Mouse (Mus musculus) left cerebral cortex, adult 2 months (tissue): Measurements from ENCODE around the gene Akt1. TPM values are rescaled to one million over a fixed set of nuclear protein-coding genes. Genes with fewer than 3 reads are reported as not detected.

Source experiments
- DNase-seq, 2 experiments: peaks; one replicate each; pipeline ENCODE4 v3.0.0; 2021 to 2022; ENCODE audit warnings: low spot score in 2 of 2, mixed read lengths in 1 of 2; ENCODE audit errors: extremely low spot score in 1 of 2
- H3K27ac ChIP-seq: fragments of 200-600 bp; 2 replicates; pipeline ENCODE4 v1.8.1; 2022
- H3K4me3 ChIP-seq: fragments of 200-600 bp; 2 replicates; pipeline ENCODE4 v1.8.1; 2022
- CTCF ChIP-seq: fragments of 200-600 bp; IDR thresholded peaks from 2 replicates; pipeline ENCODE4 v1.8.1; 2022; ENCODE audit warnings: antibody characterized with exemption, mild to moderate bottlenecking, moderate library complexity
- intact Hi-C: fragments of 180-260 bp; cut with DNase I; formaldehyde crosslinking; loops from one replicate; pipeline ENCODE4 v1.15.1; 2025
- total RNA-seq, 2 experiments: library from RNA; stranded (reverse); gene quantifications; 2 replicates each; pipeline ENCODE4 v1.2.3; 2021

The Akt1 gene
- total RNA-seq, 2 experiments from 2014 or later = 144 to 157 TPM

DNA sequence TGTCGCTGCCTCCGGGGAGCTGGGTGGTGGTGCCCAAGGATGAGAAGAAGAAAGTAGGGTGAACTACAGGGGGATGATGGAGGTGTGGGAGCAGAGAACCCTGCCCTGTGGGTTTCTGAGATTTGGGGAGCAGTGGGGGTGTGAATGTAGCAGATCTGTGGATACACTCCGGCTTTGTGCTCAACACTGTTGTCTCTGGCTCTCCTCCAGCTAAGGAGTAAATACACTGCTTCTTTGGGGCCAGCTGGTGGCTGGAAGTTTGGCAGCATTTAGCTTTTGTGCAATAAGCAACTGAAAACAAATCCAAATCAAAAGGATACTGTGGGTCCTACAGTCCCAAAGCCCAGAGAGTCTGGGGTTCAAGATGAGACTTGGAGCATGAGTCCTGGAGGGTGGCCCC, 39.3 kb upstream of the Akt1 start:
- no peak for DNase-seq
- intact Hi-C loops = no loop called here
- no peak overlapping the region for H3K4me3 ChIP-seq
- no peak overlapping the region for H3K27ac ChIP-seq
- no peak for TF ChIP-seq CTCF

DNA sequence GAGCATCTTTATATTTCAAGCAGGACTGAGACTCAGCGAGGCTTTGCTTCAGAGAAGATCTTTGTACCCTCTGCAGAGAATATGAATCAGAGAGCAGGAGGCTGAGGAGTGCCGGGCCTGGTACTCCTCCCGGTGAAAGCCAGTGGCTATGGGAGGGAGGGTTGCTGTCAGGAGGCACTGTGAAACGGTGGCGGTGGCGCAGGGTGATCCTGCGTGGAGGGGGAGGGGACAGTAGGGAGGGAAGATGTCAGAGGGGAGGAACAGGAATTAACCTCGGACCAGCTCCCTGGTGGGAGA, 32.8 kb upstream of the Akt1 start:
- no peak for TF ChIP-seq CTCF
- H3K4me3 ChIP-seq = no peak overlapping the region

DNA sequence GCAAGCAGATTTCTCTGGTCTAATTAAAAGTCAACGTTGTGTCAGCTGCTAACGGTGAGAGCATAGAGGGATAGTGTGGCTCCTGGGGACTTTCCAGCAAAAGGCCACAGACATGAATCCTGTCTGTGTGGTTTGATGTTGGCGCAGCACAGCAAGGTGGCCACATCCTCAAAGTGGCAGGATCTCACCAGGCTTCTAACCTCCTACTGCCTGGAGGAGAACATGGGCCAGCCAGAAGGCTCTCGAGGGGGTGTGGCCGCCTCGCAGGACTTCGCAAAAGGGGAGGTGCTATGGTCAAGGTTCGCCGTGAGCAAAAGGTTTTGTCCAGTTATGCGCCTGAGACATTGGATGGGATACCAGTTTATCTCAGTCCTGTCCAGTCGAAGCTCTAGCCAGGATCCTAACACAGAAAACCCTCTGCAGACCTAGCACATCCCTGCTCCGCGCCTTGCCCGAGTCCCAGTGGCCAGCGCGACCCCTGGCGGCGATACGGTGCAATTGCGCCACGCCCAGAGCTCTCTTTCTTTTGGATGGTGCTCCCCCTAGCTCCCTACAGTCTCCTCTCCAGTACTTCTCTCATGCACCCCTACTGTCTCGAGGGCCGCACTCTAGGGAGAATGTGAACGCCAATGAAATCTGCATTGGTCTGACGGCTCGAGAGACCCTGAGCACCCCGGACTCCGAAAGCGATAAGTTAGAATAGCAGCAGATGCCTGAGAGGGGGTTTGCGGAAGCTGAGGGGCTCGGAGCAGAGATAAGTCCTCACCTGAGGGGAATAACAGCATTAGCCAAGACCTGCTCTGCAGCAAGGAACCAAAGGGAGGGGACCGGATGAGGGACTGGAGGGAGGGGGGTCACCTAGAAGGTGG, 32.3 kb upstream of the Akt1 start:
- peak; percentile 86 to 92 for DNase-seq
- intact Hi-C loops = loop anchor here (1.0 kb wide), 2 partner anchors 32 to 54 kb away; no protein-coding TSS in a partner anchor
- H3K4me3 ChIP-seq = 0 out of 2 replicates have a peak overlapping the region, but pooled peaks have one; percentile 6
- TF ChIP-seq CTCF = peak; percentile 100
- H3K27ac ChIP-seq = no peak overlapping the region

More for the DNA sequence above, 32.8 kb upstream of the Akt1 start:
- intact Hi-C loops = loop anchor here (1.0 kb wide), 2 partner anchors 32 to 54 kb away; no protein-coding TSS in a partner anchor
- no peak for DNase-seq
- H3K27ac ChIP-seq = no peak overlapping the region

DNA sequence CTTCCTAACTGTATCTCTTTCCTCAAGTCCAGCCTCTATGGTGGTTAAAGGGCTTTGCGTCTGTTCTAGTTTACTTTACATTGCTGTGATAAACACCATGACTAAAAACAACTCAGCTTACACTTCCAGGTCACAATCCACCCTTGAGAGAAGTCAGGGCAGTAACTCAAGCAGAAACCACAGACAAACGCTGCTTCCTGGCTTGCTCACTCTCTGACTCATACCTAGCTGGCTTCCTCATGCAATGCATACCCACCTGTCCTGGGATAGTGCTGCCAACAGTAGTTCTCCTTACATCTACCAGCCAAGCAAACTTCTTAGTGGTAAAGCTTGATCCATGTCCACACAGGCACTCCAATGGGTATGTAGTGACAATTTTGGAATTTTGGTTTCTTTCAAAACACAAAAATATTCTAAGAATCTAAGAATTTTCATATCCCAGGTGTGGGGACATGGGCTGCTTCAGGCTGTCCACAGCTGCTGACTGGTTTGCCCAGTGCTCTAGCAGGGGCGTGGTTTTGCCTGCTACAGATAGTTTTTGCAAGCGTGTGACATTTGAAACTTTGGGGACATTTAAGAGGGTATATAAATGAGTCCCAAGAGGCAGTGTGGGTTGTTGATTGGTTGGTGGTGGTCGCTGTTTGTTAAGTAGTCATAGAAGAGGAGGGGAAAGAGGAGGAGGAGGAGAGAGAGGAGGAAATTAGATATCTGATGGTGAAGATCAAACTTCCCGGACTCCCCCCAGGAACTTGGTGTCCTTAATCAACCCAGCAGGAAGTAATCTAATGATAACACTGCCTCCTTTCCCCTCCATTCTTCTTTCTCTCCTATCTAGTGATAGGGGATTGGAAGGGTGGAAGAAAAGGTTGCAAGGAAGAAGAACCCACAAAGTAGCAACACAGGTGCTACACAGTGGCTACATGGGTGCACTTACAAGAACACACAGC, 28.0 kb upstream of the Akt1 start:
- no peak for DNase-seq
- intact Hi-C loops = no loop called here
- H3K27ac ChIP-seq = no peak overlapping the region

DNA sequence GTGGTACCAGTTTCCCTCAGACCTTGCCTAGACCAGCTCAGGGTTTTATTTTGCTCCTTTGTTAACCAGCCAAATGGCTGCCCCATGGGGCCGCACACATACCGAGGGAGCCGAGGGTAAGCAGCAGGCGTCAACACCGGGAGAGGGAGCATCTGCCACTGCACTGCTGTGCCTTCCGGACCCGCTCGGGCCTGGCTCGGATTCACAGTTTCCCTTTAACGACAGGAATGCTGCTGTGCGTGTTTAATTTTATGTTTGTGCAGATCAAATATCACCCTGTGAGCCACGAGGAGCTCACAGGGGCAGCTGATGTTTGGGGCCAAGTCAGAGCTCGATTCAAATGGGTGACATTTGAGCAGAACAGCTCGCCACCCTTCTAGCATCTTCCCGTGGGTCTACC, 25.8 kb upstream of the Akt1 start:
- Histone ChIP-seq H3K27ac (no peak overlapping the region), H3K4me3 (no peak overlapping the region)
- intact Hi-C loops = no loop called here
- no peak for DNase-seq
- no peak for TF ChIP-seq CTCF

More for the DNA sequence above, 28.0 kb upstream of the Akt1 start:
- no peak for TF ChIP-seq CTCF
- H3K4me3 ChIP-seq = no peak overlapping the region

DNA sequence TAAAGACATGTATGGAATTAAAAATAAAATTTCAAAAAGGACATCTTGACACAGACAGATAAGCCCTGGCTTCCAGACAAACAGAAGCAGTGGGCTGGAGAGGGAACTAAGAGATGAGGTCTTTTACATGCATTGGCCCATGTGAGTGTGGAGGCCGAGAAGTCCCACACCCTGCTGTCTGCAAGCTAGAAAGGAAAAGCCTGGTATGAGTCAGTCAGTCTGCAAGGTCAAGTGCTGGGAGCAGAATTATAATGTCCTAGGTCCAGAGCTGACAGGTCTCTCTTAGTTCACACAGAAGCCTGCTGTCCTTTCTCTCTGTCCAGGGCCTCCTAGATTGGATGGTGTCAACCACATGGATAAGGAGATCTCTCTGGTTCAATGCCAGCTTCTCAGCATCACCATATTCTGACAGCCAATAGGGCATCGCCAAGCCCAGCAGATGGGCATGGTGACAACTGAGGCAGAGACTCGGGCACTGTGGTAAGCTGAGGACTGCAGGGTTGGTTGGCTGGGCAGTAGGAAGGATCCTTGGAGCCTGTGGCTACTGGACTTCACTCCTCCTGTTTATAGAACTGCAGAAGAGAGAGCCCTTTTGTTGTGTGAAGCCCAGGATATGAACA, 22.2 kb upstream of the Akt1 start:
- Histone ChIP-seq H3K4me3 (no peak overlapping the region), H3K27ac (no peak overlapping the region)
- TF ChIP-seq CTCF = no peak
- intact Hi-C loops = no loop called here
- DNase-seq = no peak

DNA sequence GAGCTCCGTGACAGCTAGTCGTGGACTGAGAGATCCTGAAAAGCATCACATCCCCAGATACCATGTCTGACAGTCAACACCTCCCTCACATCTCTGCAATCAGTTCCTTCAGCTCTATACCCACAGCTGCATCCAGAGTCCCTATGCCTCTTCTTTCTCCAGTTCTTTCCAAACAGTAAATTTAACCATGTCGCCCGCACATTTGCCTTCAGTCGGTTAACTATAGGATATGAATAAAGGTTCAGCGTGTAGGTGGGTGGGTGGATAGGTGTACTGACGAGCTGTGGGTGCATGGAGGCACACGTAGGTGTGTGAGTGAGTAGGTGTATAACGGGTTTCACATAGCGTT, 19.4 kb upstream of the Akt1 start:
- DNase-seq = no peak
- intact Hi-C loops = no loop called here
- H3K27ac ChIP-seq = peak overlapping the region; percentile 98
- no peak for TF ChIP-seq CTCF
- H3K4me3 ChIP-seq = peak overlapping the region; percentile 85

DNA sequence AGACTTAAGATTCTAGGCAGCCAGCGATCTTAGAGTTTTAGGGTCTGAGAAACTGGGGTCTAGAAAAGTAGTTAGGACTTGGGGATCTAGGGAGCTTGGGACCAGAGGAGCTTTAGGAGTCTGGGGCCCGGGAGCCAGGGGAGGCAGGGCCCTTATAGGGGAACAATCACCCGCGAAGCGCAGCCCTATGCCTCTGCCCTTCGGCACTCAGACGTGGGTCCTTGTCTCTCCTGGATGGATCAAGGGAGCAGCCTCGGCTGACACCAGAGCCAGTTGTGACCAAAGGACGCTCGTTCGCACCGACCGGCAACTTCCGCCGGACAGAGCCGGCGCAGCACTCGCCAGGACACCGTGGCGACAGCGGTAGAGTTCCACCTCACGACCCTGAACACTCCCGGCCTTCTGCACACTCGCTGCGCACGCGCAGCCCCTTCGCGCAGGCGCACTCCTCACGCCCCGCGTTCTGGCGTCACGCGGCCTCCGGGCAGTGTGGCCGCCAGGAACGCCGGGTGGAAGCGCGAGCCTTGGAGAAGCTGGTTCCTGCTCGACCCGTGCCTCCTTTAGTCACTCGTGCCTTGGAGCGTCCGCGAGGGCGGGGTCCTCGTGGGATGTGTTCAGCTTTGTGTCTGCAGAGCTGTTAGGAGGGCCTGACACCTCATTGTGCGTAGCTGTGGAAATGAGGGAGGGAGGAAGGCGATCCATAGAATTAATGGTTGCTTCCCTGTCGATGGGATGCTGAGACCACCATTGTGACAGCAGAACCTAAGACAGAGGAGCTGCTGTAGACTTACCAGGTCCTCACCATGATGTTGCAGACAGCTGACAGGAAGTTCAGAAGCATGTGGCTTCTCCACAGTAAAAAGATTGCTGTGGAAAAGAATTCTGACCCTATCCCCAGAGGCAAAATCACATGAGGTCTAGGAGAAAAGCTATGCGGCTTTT, 18.8 kb upstream of the Akt1 start:
- Histone ChIP-seq H3K27ac (peak overlapping the region; percentile 98), H3K4me3 (peak overlapping the region; percentile 85)
- no peak; the same call in 1 of the 2 replicates for TF ChIP-seq CTCF
- intact Hi-C loops = no loop called here
- peak; percentile 95 to 96 for DNase-seq

DNA sequence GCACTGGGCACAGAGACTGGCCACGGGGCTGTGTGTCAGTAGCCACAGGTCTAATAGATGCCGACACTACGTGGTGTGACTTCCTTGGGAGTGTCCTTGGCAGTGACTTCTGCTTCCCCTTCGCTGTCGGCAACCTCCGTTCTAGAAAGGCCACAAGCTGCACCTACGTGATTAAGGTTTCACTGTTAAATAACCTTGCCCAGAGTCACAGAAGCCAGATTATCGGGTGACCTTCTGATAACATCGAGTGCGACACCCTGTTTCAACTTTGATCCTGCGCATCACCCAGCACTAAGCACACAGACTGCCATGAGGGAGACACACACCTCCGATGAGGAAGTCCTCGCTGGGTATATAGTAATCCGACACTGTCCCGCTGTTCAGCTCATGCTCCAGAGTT, 13.8 kb upstream of the Akt1 start:
- intact Hi-C loops = no loop called here
- H3K27ac ChIP-seq = no peak overlapping the region
- TF ChIP-seq CTCF = no peak

DNA sequence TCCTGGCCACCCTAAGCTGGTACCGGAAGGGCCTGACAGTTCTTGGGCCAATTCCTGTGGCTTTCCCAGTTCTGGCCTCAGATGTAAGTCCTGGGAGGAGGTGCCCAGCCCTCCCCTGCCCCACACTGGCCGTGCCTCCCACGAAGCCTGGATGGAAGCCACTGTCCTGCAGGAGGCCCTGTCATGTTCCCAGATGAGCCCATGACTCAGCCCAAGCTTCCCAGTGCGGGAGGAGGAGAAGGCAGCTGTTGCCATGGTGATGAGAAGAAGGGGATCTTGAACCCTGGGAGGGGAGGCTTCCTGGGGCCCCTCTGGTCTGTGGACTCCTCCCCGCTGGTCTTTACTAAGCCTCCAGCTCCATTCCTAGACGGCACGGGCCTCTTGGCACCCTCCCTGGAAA, 8.7 kb upstream of the Akt1 start:
- no peak overlapping the region for H3K27ac ChIP-seq
- no peak overlapping the region for H3K4me3 ChIP-seq
- TF ChIP-seq CTCF = no peak
- no peak for DNase-seq
- intact Hi-C loops = no loop called here

More for the DNA sequence above, 13.8 kb upstream of the Akt1 start:
- no peak for DNase-seq
- H3K4me3 ChIP-seq = no peak overlapping the region
